Mouse (Mus musculus): Measurements from ENCODE around the gene Wipi2. TPM values are rescaled to one million over a fixed set of nuclear protein-coding genes. Genes with fewer than 3 reads are reported as not detected.

Wipi2 gene
- polyA plus RNA-seq, 1 experiment = 32.1 TPM

- Histone ChIP-seq H3K4me1 (ENCODE audit: control insufficient read depth, insufficient read depth, insufficient read length) (no peaks in the 10 kb centered on the region), H3K27me3 (ENCODE audit: control insufficient read depth, insufficient read depth, low read length) (no peaks in the 10 kb centered on the region), H3K36me3 (ENCODE audit: control insufficient read depth, insufficient read depth, low read length) (no peaks in the 10 kb centered on the region), H3K4me3 (ENCODE audit: extremely low read depth, insufficient read depth, insufficient read length) (no peak overlapping the region), H3K27ac (ENCODE audit: insufficient read depth, low read length) (no peak overlapping the region)
- WGBS = 84% methylated on average over 6 of the region's 6 CpGs
- DNase-seq (ENCODE audit: low read depth in 1 of 2, low spot score in 2 of 2) = no peak
- TF ChIP-seq POLR2A (IDR thresholded peaks at IDR 0.05; ENCODE audit: low read depth, low read length) (no peak), CTCF (IDR thresholded peaks at IDR 0.05; ENCODE audit: extremely low read depth, insufficient read depth, insufficient read length, insufficient replicate concordance) (no peak)
Measured at GRCm38 (mm10) chr5:142597648-142598390, 29.7 kb upstream of the Wipi2 start.

GRCm38 (mm10) chr5:142604379-142604778, 23.1 kb upstream of the Wipi2 start:
- Histone ChIP-seq H3K27ac (ENCODE audit: insufficient read depth, low read length) (no peak overlapping the region), H3K4me1 (ENCODE audit: control insufficient read depth, insufficient read depth, insufficient read length) (no peaks in the 10 kb centered on the region), H3K36me3 (ENCODE audit: control insufficient read depth, insufficient read depth, low read length) (no peaks in the 10 kb centered on the region), H3K4me3 (ENCODE audit: extremely low read depth, insufficient read depth, insufficient read length) (no peak overlapping the region), H3K27me3 (ENCODE audit: control insufficient read depth, insufficient read depth, low read length) (peaks cover 4% of the 10 kb centered on the region)
- no peak for TF ChIP-seq CTCF (IDR thresholded peaks at IDR 0.05; ENCODE audit: extremely low read depth, insufficient read depth, insufficient read length, insufficient replicate concordance)
- TF ChIP-seq POLR2A (IDR thresholded peaks at IDR 0.05; ENCODE audit: low read depth, low read length) = no peak
- WGBS = 80% methylated on average over 7 of the region's 7 CpGs
- DNase-seq (ENCODE audit: low read depth in 1 of 2, low spot score in 2 of 2) = no peak

GRCm38 (mm10) chr5:142605288-142605687, 22.2 kb upstream of the Wipi2 start:
- Histone ChIP-seq H3K36me3 (ENCODE audit: control insufficient read depth, insufficient read depth, low read length) (no peaks in the 10 kb centered on the region), H3K4me3 (ENCODE audit: extremely low read depth, insufficient read depth, insufficient read length) (no peak overlapping the region), H3K27me3 (ENCODE audit: control insufficient read depth, insufficient read depth, low read length) (peaks cover 4% of the 10 kb centered on the region), H3K27ac (ENCODE audit: insufficient read depth, low read length) (no peak overlapping the region), H3K4me1 (ENCODE audit: control insufficient read depth, insufficient read depth, insufficient read length) (no peaks in the 10 kb centered on the region)
- DNase-seq (ENCODE audit: low read depth in 1 of 2, low spot score in 2 of 2) = no peak
- TF ChIP-seq CTCF (IDR thresholded peaks at IDR 0.05; ENCODE audit: extremely low read depth, insufficient read depth, insufficient read length, insufficient replicate concordance) (no peak), POLR2A (IDR thresholded peaks at IDR 0.05; ENCODE audit: low read depth, low read length) (no peak)
- 88% methylated on average over 12 of the region's 12 CpGs for WGBS

GRCm38 (mm10) chr5:142608259-142608988, 19.1 kb upstream of the Wipi2 start, which contains the start of gene Mmd2:
Mmd2 (minus strand) TSS chr5:142608800.
- no peak within 1 kb of the TSS for H3K27ac ChIP-seq (ENCODE audit: insufficient read depth, low read length)
- no peak for DNase-seq (ENCODE audit: low read depth in 1 of 2, low spot score in 2 of 2)
- WGBS = 10% methylated on average over 42 of the region's 42 CpGs
- no peaks in the 10 kb centered on the region for H3K4me1 ChIP-seq (ENCODE audit: control insufficient read depth, insufficient read depth, insufficient read length)
- no peaks in the 10 kb centered on the region for H3K36me3 ChIP-seq (ENCODE audit: control insufficient read depth, insufficient read depth, low read length)
- TF ChIP-seq CTCF (IDR thresholded peaks at IDR 0.05; ENCODE audit: extremely low read depth, insufficient read depth, insufficient read length, insufficient replicate concordance) = no peak
- H3K4me3 ChIP-seq (ENCODE audit: extremely low read depth, insufficient read depth, insufficient read length) = no peak within 1 kb of the TSS
- H3K27me3 ChIP-seq (ENCODE audit: control insufficient read depth, insufficient read depth, low read length) = peaks cover 4% of the 10 kb centered on the region

- Histone ChIP-seq H3K4me3 (ENCODE audit: extremely low read depth, insufficient read depth, insufficient read length) (no peak overlapping the region), H3K4me1 (ENCODE audit: control insufficient read depth, insufficient read depth, insufficient read length) (no peaks in the 10 kb centered on the region), H3K27ac (ENCODE audit: insufficient read depth, low read length) (no peak overlapping the region), H3K27me3 (ENCODE audit: control insufficient read depth, insufficient read depth, low read length) (peaks cover 4% of the 10 kb centered on the region), H3K36me3 (ENCODE audit: control insufficient read depth, insufficient read depth, low read length) (no peaks in the 10 kb centered on the region)
- no peak for DNase-seq (ENCODE audit: low read depth in 1 of 2, low spot score in 2 of 2)
- TF ChIP-seq CTCF (IDR thresholded peaks at IDR 0.05; ENCODE audit: extremely low read depth, insufficient read depth, insufficient read length, insufficient replicate concordance) (no peak), POLR2A (IDR thresholded peaks at IDR 0.05; ENCODE audit: low read depth, low read length) (no peak)
- WGBS = 13% methylated on average over 4 of the region's 4 CpGs
Measured at GRCm38 (mm10) chr5:142608989-142609325, 18.5 kb upstream of the Wipi2 start.

GRCm38 (mm10) chr5:142610362-142610761, 17.1 kb upstream of the Wipi2 start:
- WGBS = 74% methylated on average over 4 of the region's 4 CpGs
- no peaks in the 10 kb centered on the region for H3K36me3 ChIP-seq (ENCODE audit: control insufficient read depth, insufficient read depth, low read length)
- TF ChIP-seq CTCF (IDR thresholded peaks at IDR 0.05; ENCODE audit: extremely low read depth, insufficient read depth, insufficient read length, insufficient replicate concordance) (no peak), POLR2A (IDR thresholded peaks at IDR 0.05; ENCODE audit: low read depth, low read length) (no peak)
- H3K4me3 ChIP-seq (ENCODE audit: extremely low read depth, insufficient read depth, insufficient read length) = no peak overlapping the region; the same call in 1 of the 2 replicates
- no peak for DNase-seq (ENCODE audit: low read depth in 1 of 2, low spot score in 2 of 2)
- peaks cover 4% of the 10 kb centered on the region for H3K27me3 ChIP-seq (ENCODE audit: control insufficient read depth, insufficient read depth, low read length)
- no peaks in the 10 kb centered on the region for H3K4me1 ChIP-seq (ENCODE audit: control insufficient read depth, insufficient read depth, insufficient read length)
- H3K27ac ChIP-seq (ENCODE audit: insufficient read depth, low read length) = no peak overlapping the region

GRCm38 (mm10) chr5:142614513-142614912, 13.0 kb upstream of the Wipi2 start:
- Histone ChIP-seq H3K4me1 (ENCODE audit: control insufficient read depth, insufficient read depth, insufficient read length) (no peaks in the 10 kb centered on the region), H3K36me3 (ENCODE audit: control insufficient read depth, insufficient read depth, low read length) (no peaks in the 10 kb centered on the region), H3K27me3 (ENCODE audit: control insufficient read depth, insufficient read depth, low read length) (peaks cover 2% of the 10 kb centered on the region; the same call in 1 of the 2 replicates), H3K4me3 (ENCODE audit: extremely low read depth, insufficient read depth, insufficient read length) (no peak overlapping the region), H3K27ac (ENCODE audit: insufficient read depth, low read length) (no peak overlapping the region)
- no peak for DNase-seq (ENCODE audit: low read depth in 1 of 2, low spot score in 2 of 2)
- no peak for TF ChIP-seq CTCF (IDR thresholded peaks at IDR 0.05; ENCODE audit: extremely low read depth, insufficient read depth, insufficient read length, insufficient replicate concordance)
- TF ChIP-seq POLR2A (IDR thresholded peaks at IDR 0.05; ENCODE audit: low read depth, low read length) = no peak
- 68% methylated on average over 3 of the region's 3 CpGs for WGBS
